Mouse (Mus musculus) R1 (cell line): ENCODE measurements at regions not wholly inside any gene's neighbourhood (a gene's known extent, or its start where the extent isn't known, plus 50 kb on each side); places are given as distances from the start of the nearest gene placed in this dataset.

Experiments
- DNase-seq: peaks from one replicate; pipeline ENCODE4 v3.0.0-alpha.2; 2018; ENCODE audit warnings: low read depth, low spot score

DNA sequence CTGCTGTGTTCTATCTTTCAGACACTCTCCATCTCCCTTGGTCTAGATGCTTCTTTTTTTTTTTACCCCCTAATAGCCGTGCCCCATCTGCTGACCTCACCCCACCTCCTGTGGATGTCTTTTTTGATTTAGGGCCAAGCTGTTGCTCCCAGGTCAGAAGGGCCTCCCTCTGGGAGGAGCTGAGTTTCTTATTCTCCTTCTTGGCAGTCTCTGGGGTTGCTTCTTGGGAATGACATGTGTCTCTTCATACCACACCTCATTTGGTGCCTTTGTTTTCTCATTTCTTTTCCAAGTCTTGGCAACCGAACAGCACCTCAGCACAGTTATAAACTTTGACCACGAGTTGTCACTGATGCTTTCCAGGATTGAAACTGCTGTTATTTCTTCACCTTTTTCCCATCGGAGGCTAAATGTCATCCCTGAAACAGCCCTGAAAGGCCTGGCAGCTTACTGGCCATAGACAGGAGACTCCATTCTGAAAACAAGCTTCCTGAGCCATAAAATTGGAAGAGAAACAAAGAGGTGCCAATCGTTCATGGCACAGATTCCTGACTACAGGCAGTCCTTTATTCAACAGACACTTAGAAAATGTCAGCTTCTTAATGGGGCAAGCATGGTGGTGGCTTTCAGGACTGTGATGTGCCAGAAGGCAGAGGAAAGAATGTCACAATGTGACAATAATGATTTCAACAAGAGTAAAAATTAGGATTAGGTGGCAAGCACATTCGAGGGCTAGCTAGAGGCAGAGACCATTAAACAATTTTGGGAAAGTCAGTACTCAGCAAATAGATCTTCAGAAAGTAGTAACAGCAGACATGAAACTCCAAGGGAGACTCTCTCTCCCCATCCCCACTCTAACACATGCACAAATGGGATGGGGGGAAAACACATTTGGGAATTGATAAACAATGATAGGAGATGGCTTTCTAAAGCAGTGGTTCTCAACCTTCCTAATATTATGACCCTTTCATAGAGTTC lies 197.1 kb upstream of the Arrdc4 start:
- no peak for DNase-seq

- no peak for DNase-seq
Measured at GRCm38 (mm10) chr7:68930627-68931334, 181.7 kb upstream of the Arrdc4 start.

- no peak for DNase-seq
Measured at GRCm38 (mm10) chr7:68929669-68930068, 180.6 kb upstream of the Arrdc4 start.

GRCm38 (mm10) chr7:68925640-68926039 lies 176.6 kb upstream of the Arrdc4 start:
- no peak for DNase-seq

DNA sequence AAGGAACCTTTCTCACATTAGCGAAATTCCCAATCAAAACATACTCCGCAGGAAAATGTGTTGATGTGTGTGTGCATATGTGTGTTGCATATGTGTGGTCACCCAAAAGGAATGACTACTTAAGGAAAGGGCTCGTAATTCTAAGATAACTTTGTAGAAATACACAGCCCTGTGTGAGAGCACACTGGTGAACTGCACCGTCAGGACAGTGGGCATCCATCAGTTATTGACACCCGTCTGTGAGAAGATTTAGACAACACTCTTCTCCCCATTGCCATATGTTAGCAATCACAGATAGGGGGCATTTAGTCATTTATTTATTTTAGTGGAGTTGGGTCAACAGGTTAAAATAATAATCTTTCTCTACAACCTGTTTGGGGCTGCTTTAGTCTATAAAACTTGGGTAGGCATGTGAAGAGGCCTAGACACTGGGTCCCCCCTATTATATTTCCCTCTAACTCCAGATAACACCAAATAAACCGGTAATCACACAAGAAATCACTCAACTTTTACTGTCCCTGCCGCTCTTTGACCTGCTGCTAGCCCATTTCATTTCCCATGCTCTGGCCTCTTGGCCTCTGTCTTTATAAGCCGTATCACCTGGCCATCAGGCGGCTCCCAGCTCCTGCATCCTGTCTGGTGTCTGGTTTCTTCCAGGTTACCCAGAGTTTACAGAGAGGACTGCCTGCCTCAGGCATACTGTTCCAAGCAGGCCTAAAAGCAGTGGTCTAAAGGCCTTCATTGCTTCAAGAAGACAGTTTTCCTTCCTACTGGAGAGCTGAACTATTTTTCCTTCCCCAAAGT lies 169.8 kb upstream of the Arrdc4 start:
- no peak for DNase-seq

DNA sequence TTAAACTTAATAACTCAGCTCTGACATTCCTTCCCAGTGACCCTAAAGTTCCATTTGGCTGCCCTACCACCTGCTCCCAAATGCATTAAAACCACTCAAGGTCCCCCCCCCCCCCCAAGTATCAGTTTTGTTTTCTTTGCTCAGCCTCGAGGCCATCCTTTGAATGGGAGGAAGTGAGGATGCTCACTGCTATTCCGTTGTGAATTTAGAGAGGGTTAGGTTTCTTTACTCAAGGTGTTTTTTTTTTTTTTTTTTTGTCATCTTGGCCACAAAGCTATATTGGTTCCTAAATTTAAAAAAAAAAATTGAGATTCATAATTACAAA lies 168.8 kb upstream of the Arrdc4 start:
- no peak for DNase-seq

DNA sequence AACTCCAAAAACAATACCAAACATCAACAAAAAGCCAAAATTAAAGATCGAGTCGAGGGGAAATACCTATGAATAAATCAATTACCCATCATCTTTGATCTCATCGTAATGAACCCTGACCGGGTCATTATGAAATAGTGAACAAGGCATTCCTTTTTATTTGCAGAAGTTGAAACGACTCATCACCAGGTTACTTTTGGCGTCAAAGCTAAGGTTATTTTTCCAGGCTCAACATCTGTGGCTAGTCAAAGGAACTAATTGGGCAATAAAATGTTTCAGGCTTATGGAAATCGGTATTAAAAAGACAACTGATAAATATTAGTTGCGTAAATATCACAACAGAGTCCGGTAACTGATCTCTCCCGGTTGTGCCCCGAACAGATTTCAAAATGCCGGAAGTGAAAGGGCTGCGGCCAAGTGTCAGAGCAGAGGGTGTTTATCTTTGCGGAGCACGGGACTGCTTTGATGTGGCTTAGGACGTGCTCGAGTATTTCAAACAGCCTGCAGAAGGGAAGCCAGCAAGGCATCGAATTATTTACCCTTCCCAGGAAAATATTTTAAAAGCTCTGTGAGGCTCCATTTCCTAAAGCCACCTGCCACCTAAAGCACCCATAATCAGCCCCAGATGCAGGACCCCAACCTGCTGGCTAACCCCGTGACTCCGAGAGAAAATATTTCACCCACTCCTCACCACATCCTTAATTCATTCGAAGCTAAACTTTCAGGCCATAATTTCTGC lies 168.3 kb upstream of the Arrdc4 start:
- DNase-seq, result no peak

- no peak for DNase-seq
Measured at GRCm38 (mm10) chr7:68915976-68916375, 166.9 kb upstream of the Arrdc4 start.

- no peak for DNase-seq
Measured at GRCm38 (mm10) chr7:68914344-68914743, 165.3 kb upstream of the Arrdc4 start.

GRCm38 (mm10) chr7:68911989-68912655 lies 163.1 kb upstream of the Arrdc4 start:
- DNase-seq, result no peak

GRCm38 (mm10) chr7:68911562-68911961 lies 162.5 kb upstream of the Arrdc4 start:
- DNase-seq, result no peak

- DNase-seq, result peak; percentile 45
Measured at GRCm38 (mm10) chr7:68909694-68910093, 160.7 kb upstream of the Arrdc4 start.

- DNase-seq, result no peak
Measured at GRCm38 (mm10) chr7:68908401-68908834, 159.4 kb upstream of the Arrdc4 start.

- DNase-seq, result no peak
Measured at GRCm38 (mm10) chr7:68907867-68908266, 158.8 kb upstream of the Arrdc4 start.

DNA sequence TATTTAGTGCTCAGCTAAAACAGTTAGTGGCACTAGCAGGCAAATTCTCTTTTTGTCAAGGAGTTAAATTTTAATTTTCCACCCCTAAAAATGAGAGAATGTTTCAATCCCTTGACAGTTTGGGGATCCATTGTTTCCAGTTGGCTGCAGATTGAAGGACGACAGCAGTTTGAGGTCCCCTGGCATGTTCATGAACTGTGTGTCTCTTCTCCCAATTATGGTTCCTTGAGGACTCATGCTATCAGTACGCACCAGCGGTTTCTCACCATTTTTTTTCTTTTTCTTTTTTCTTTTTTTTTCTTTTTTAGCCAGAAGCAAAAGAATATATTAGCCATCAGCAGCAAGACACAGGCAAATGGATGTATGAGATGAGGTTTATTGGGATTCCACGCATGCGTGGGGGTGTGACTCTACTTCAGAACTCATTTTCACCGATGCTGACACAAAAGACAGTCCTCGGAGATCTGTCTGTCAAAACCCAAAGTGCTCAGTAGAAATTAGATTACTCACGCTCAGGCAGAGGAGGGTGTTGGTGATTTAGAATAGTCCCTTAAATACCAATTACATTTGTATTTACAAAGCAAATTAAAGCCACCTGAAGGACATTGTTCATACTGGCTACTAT lies 157.8 kb upstream of the Arrdc4 start:
- no peak for DNase-seq

DNA sequence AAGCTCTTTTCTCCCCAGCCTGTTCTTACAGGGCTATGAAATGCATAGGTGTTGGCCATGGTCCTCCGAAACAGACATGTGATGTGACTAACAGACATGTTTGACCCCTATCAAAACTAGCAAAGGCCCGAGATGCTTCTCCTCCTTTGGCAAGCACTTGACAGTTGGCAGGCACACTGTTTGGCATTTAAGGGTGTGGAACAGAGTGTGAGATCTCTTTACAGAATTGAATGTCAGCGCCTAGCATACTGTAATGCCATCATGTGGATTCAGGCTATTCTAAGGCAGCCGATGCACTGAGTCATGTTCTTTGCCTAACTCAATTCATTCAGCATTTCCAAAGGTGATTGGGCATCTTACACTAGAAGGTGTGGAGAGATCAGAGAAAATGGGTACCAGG lies 156.8 kb upstream of the Arrdc4 start:
- no peak for DNase-seq

DNA sequence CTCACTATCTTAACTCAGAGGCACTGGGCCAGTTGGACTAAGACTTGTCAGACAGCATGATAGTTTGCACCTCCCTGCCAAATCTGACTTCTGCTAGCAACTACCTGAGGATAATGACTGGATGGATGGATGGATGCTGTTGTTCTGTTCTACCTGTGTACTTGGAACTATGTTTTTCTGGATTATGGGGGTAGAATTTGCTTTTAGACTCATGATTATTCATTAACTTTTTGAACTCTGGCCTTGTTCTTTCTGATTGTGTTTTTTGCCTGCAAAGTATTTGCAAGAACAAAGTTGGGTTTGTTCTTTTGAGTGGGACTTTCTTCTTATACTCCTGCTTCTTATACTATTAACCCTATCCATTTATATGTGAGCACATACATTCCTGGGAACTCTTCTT lies 137.1 kb upstream of the Arrdc4 start:
- no peak for DNase-seq

GRCm38 (mm10) chr7:68873008-68873407 lies 124.0 kb upstream of the Arrdc4 start:
- no peak for DNase-seq

DNA sequence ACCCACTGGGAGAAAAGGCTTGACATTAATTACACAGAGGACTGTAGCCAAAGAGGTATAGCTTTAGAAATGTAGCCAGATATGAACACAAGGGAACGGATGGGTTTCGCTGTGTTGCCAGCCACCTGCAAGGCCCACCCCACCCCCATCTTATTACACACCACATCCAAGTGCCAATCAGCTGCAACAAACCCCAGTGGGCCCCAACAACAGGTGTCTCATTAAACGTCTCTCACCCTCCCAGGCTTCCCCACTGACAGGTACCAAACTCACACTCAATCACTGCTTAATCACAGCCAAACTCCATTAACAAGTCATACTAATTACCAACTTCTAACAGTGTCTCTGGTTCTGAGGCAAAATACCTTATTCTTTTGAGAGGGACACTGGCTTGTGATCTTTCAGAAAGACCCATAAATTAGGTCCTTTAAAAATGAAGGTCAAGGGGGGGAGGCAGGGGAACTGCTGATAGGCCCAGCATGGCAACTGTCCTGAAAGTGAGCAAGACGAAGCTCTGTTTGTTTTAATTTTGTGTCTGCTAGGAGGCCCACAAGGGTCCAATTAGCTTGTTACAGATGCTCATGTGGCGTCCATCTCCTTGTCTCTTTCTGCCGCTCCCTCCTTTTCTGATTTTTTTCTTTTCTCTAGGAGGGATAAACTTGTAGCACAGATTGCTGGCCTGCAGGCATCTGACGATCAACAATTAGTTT lies 115.4 kb upstream of the Arrdc4 start:
- DNase-seq, result no peak
